Mouse (Mus musculus) cortical plate, adult 2 months (tissue): ENCODE results near the gene Rnf212.

Experiments
- CTCF ChIP-seq: fragments of 200-500 bp; IDR thresholded peaks from 2 replicates; pipeline ENCODE4 v1.5.1; 2011; ENCODE audit warnings: mild to moderate bottlenecking, control low read depth, low read length; ENCODE audit not compliant: insufficient read depth; ENCODE audit errors: extremely low read depth
- POLR2A ChIP-seq: fragments of 200-500 bp; IDR thresholded peaks from 2 replicates; pipeline ENCODE4 v1.6.1; 2011; ENCODE audit warnings: mild to moderate bottlenecking, low read length, control low read depth; ENCODE audit not compliant: insufficient read depth; ENCODE audit errors: extremely low read depth

DNA sequence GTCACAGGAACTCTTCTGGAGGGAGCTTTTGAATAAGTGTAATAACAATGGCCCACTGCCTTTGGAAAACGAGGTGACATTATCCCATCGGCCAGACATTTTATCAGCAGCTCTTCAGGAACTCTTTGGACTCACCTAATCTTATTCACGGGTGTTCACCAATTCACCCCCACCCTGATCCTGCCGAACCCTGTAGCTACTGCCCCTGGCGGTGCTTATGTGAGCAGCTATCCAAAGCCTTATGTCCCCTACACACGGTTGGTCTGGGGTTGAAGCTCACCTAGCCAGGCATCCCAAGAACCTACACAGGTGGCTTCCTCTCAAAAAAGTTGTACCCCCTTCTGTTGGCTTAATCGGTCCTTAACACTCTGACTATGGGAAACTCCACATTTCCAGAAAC lies 55.0 kb downstream of the Rnf212 start:
- TF ChIP-seq CTCF (no peak), POLR2A (no peak)
